Mouse (Mus musculus) liver, postnatal 0 days (tissue): ENCODE results near the gene Adora2b. TPM values are rescaled to one million over a fixed set of nuclear protein-coding genes. Genes with fewer than 3 reads are reported as not detected.
"Not testable (repeated sequence)": the region's sequence is repeated elsewhere in the genome, so short reads cannot be mapped to it uniquely, and the experiment has no call there.

Experiments
- ATAC-seq: fragments of 200-750 bp; cut with Nextera tagmentation; 2 replicates; pipeline ENCODE4 v1.8.0; 2017; ENCODE audit warnings: mild to moderate bottlenecking, moderate library complexity
- DNase-seq: peaks from one replicate; pipeline ENCODE4 v3.0.0-alpha.2; 2016
- H3K27ac ChIP-seq: fragments of 300-500 bp; sonication (generic); 2 replicates; pipeline ENCODE4 v1.5.1; 2014; ENCODE audit warnings: antibody characterized with exemption, moderate library complexity, mild to moderate bottlenecking, low read depth
- H3K27me3 ChIP-seq: fragments of 300-500 bp; sonication (generic); 2 replicates; pipeline ENCODE4 v1.6.1; 2014; ENCODE audit warnings: low read length, control low read depth, mixed read lengths; ENCODE audit not compliant: insufficient read depth
- H3K36me3 ChIP-seq: fragments of 300-500 bp; sonication (generic); replicated peaks from 2 replicates; pipeline ENCODE4 v1.6.1; 2014; ENCODE audit warnings: mild to moderate bottlenecking, control low read depth, low read length, moderate library complexity, mixed read lengths; ENCODE audit not compliant: insufficient read depth
- H3K4me1 ChIP-seq: fragments of 300-500 bp; sonication (generic); 2 replicates; pipeline ENCODE4 v1.6.1; 2014; ENCODE audit warnings: antibody characterized with exemption, mild to moderate bottlenecking, control low read depth; ENCODE audit not compliant: insufficient read depth
- H3K4me2 ChIP-seq: fragments of 300-500 bp; sonication (generic); 2 replicates; pipeline ENCODE4 v1.6.1; 2014; ENCODE audit warnings: low read depth, mild to moderate bottlenecking, low read length, moderate library complexity, mixed read lengths
- H3K4me3 ChIP-seq: fragments of 300-500 bp; sonication (generic); 2 replicates; pipeline ENCODE4 v1.5.1; 2014; ENCODE audit warnings: low read depth, low read length
- H3K9ac ChIP-seq: fragments of 300-500 bp; sonication (generic); replicated peaks from 2 replicates; pipeline ENCODE4 v1.6.1; 2014; ENCODE audit warnings: mild to moderate bottlenecking, moderate library complexity
- H3K9me3 ChIP-seq: fragments of 300-500 bp; sonication (generic); 2 replicates; pipeline ENCODE4 v1.6.1; 2016; ENCODE audit warnings: mild to moderate bottlenecking, control low read depth, low read length, mixed read lengths
- CTCF ChIP-seq: sonication (generic); IDR thresholded peaks from 2 replicates; pipeline ENCODE4 v1.5.1; 2016; ENCODE audit warnings: antibody characterized with exemption, low read depth
- EP300 ChIP-seq: IDR thresholded peaks from 2 replicates; pipeline ENCODE4 v1.6.1; 2016; ENCODE audit warnings: antibody characterized with exemption, low read depth, mild to moderate bottlenecking
- WGBS: fragments of 180-500 bp; shearing (Covaris S2); extraction: QIAGEN DNeasy Blood & Tissue Kit; methylation state at CpG from one replicate; pipeline ENCODE4 v1.1.7; 2014; ENCODE audit not compliant: insufficient replicate concordance; 5-methylcytosine and 5-hydroxymethylcytosine counted together
- polyA plus RNA-seq: library from polyadenylated mRNA; unstranded; fragments of >200 nt; fragmentation: Nextera tagmentation; extraction: Ambion mirVana; gene quantifications from 2 replicates; pipeline ENCODE4 v1.2.1, GENCODE M21; 2015

The Adora2b gene
- polyA plus RNA-seq, 1 experiment from 2014 or later = 0.61 TPM

- DNase-seq = no peak
- Histone ChIP-seq H3K27me3 (no peaks in the 10 kb centered on the region), H3K4me2 (peak overlapping the region; percentile 93), H3K27ac (peak overlapping the region; percentile 97), H3K36me3 (peaks cover 11% of the 10 kb centered on the region), H3K4me1 (peaks cover 7% of the 10 kb centered on the region), H3K4me3 (peak overlapping the region; percentile 73), H3K9ac (peak overlapping the region; percentile 85), H3K9me3 (no peaks in the 10 kb centered on the region)
- TF ChIP-seq EP300 (no peak), CTCF (no peak)
- peak; percentile 87 for ATAC-seq
- 2% methylated on average over 47 of the region's 57 CpGs for WGBS
These were observed 32.8 kb downstream of the Adora2b start for GRCm38 (mm10) chr11:62281601-62281997.

GRCm38 (mm10) chr11:62284020-62284419, 35.2 kb downstream of the Adora2b start:
- not testable (repeated sequence) for H3K4me1 ChIP-seq, H3K27me3 ChIP-seq, H3K9me3 ChIP-seq, H3K27ac ChIP-seq, DNase-seq, H3K9ac ChIP-seq, ATAC-seq, H3K4me3 ChIP-seq, H3K4me2 ChIP-seq
- 90% methylated on average over 3 of the region's 3 CpGs for WGBS
- H3K36me3 ChIP-seq = peaks cover 11% of the 10 kb centered on the region

GRCm38 (mm10) chr11:62285020-62285419, 36.2 kb downstream of the Adora2b start:
- TF ChIP-seq CTCF (no peak), EP300 (no peak)
- no peak for ATAC-seq
- peaks cover 7% of the 10 kb centered on the region for H3K4me1 ChIP-seq
- H3K4me2 ChIP-seq = no peak overlapping the region
- WGBS = 79% methylated on average over 8 of the region's 8 CpGs
- DNase-seq = no peak
- no peak overlapping the region for H3K9ac ChIP-seq
- H3K4me3 ChIP-seq = no peak overlapping the region
- no peaks in the 10 kb centered on the region for H3K27me3 ChIP-seq
- no peaks in the 10 kb centered on the region for H3K9me3 ChIP-seq
- H3K27ac ChIP-seq = no peak overlapping the region
- peaks cover 11% of the 10 kb centered on the region for H3K36me3 ChIP-seq

GRCm38 (mm10) chr11:62287700-62288099, 38.9 kb downstream of the Adora2b start:
- whole genome bisulfite sequencing = 96% methylated on average over 1 of the region's 1 CpGs
- Histone ChIP-seq H3K9ac (no peak overlapping the region), H3K27me3 (no peaks in the 10 kb centered on the region), H3K4me3 (no peak overlapping the region), H3K4me2 (no peak overlapping the region), H3K36me3 (peaks cover 15% of the 10 kb centered on the region), H3K9me3 (no peaks in the 10 kb centered on the region), H3K27ac (no peak overlapping the region), H3K4me1 (no peaks in the 10 kb centered on the region)
- no peak for TF ChIP-seq EP300
- TF ChIP-seq CTCF = no peak
- ATAC-seq = no peak
- no peak for DNase-seq

GRCm38 (mm10) chr11:62294121-62294520, 45.3 kb downstream of the Adora2b start:
- TF ChIP-seq CTCF (no peak), EP300 (no peak)
- H3K36me3 ChIP-seq = peaks cover 9% of the 10 kb centered on the region; the same call in 1 of the 2 replicates
- no peak overlapping the region for H3K4me3 ChIP-seq
- DNase-seq (no peak), ATAC-seq (peak; percentile 50; the same call in 1 of the 2 replicates)
- H3K27me3 ChIP-seq = no peaks in the 10 kb centered on the region
- H3K4me2 ChIP-seq = no peak overlapping the region
- no peak overlapping the region for H3K9ac ChIP-seq
- H3K4me1 ChIP-seq = no peaks in the 10 kb centered on the region
- H3K27ac ChIP-seq = no peak overlapping the region
- no peaks in the 10 kb centered on the region for H3K9me3 ChIP-seq
- WGBS = 84% methylated on average over 2 of the region's 2 CpGs

- WGBS = 85% methylated on average over 6 of the region's 6 CpGs
- TF ChIP-seq CTCF (no peak), EP300 (no peak)
- ATAC-seq (no peak), DNase-seq (no peak)
- Histone ChIP-seq H3K9me3 (no peaks in the 10 kb centered on the region), H3K4me1 (no peaks in the 10 kb centered on the region), H3K27me3 (no peaks in the 10 kb centered on the region), H3K4me3 (no peak overlapping the region), H3K4me2 (no peak overlapping the region), H3K36me3 (peaks cover 5% of the 10 kb centered on the region; the same call in 1 of the 2 replicates), H3K9ac (no peak overlapping the region), H3K27ac (no peak overlapping the region)
These were observed 50.1 kb downstream of the Adora2b start for GRCm38 (mm10) chr11:62298883-62299282.

- Histone ChIP-seq H3K4me2 (no peak overlapping the region), H3K27ac (no peak overlapping the region), H3K4me1 (no peaks in the 10 kb centered on the region), H3K9ac (no peak overlapping the region), H3K27me3 (no peaks in the 10 kb centered on the region), H3K36me3 (peaks cover 14% of the 10 kb centered on the region; the same call in 1 of the 2 replicates), H3K9me3 (no peaks in the 10 kb centered on the region), H3K4me3 (no peak overlapping the region)
- TF ChIP-seq CTCF (no peak), EP300 (no peak)
- WGBS = 85% methylated on average over 2 of the region's 2 CpGs
- DNase-seq (no peak), ATAC-seq (no peak)
These were observed 57.1 kb downstream of the Adora2b start for GRCm38 (mm10) chr11:62305866-62306265.
